Mouse (Mus musculus) spleen, adult 2 months (tissue): ENCODE measurements around the gene Pak1.

ENCODE experiments used
- CTCF ChIP-seq: fragments of 200-500 bp; IDR thresholded peaks from 2 replicates; pipeline ENCODE4 v1.5.1; 2011; ENCODE audit warnings: mild to moderate bottlenecking, inconsistent platforms; ENCODE audit not compliant: insufficient read depth, insufficient read length, insufficient replicate concordance; ENCODE audit errors: extremely low read depth
- POLR2A ChIP-seq: fragments of 200-500 bp; IDR thresholded peaks from 2 replicates; pipeline ENCODE4 v1.6.1; 2011; ENCODE audit warnings: low read depth, low read length, inconsistent platforms

GRCm38 (mm10) chr7:97775380-97775779, 13.0 kb upstream of the Pak1 start:
- no peak for TF ChIP-seq POLR2A
- no peak for TF ChIP-seq CTCF
